Mouse (Mus musculus) 3134 (cell line): ENCODE measurements around the gene Myom1.
A peak's percentile ranks its signal among the peaks of the same experiment; 100 is the strongest.

Experiments
- DNase-seq: peaks from one replicate; pipeline ENCODE4 v3.0.0-alpha.2; 2011; ENCODE audit warnings: low spot score; ENCODE audit not compliant: insufficient read length; ENCODE audit errors: extremely low read depth

The Myom1 gene

GRCm38 (mm10) chr17:71055203-71055894 is 52.9 kb downstream of the Myom1 start:
- DNase-seq = no peak

- DNase-seq = no peak
Measured at GRCm38 (mm10) chr17:71056405-71056804, 54.0 kb downstream of the Myom1 start.

DNA sequence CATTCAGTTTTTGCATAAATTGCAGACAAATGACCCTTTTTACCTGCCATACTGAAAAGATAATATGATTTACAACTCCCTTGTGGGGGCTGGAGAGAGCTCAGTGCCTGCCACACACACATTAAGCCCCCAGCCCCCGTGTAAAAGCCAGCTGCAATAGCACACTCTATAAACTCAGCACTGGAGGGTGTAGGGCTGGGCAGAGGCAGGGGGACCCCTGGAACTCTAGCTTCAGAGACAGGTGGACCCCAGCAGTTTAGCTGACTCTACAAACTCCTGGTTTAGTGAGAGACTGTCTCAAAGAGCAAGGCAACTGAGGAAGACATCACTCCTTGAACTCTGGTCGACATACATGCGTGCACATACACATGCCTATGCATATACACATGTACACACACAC is 55.3 kb downstream of the Myom1 start:
- no peak for DNase-seq

DNA sequence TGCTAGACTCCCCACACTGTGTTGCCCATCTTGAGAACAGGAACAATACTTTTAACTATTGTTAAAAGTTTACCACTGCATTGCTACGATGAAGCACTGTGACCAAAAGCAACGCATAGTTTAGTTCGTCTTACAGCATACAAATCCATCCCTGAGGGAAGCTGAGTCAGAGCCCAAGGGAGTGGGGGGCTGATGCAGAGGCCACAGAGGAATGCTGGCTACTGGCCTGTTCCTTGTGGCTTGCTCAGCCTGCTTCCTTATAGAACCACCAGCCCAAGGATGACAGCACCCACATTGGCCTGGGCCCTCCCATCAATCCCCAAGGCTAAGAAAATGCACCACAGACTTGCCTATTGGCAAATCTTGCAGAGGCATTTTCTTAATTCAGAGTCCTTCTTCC is 56.8 kb downstream of the Myom1 start:
- DNase-seq = peak; percentile 91

- DNase-seq = no peak
Measured at GRCm38 (mm10) chr17:71062049-71062560, 59.7 kb downstream of the Myom1 start.

DNA sequence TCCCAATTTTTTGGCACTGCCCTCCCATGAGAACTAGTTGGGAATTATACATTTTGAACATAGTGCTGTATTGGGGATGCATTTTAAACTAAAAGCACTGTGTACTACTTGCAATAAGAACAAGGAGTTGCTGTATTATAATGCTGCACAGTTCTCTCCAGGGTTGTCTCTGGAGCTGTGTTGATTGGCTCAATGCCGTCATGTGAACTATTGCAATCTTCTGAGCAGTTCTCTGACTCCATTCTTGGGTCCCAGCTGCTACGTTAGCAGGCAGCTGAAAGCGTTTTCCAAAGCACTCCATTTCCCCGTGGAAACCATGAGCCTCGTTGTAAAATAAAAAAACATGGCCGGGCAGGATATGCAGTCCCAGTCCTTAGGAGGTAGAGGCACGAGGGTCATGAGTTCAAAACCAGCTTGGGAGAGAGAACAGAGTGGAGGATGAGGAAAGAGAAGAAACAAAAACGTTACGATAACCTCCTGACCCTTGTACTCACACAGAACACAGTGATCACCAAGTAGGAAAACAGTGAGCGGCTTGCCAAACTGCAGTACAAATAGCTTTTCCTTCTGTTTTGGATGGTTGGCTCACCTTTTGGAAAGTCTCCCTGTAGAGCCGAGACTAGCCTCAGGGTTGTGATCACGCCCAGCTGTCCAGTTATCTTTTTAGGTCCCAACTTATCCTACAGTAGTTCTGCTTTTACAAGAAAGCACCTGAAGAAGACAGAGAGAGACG is 60.6 kb downstream of the Myom1 start:
- no peak for DNase-seq

DNA sequence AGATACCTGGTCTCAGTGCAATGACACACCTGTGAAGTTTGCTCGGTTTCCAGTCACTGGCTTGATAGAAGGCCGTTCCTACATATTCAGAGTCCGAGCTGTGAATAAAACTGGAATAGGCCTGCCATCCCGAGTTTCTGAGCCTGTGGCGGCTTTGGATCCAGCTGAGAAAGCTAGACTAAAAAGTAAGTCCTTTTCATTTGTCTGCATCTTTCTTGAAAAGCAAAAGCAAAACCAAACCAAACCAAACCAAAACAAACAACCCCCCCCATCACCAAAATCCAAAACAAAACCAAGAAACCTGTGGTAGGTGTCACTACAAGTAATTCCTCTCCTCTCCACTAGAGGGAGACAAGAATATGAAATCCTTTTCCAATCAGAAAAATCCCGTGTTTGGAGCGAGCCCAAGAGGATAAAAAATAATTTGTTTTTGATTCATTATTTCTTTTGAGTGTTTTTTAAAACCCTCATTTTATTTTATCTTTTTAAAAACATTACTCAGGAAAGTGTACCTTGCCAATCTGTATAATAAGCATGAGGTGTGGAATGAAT is 62.1 kb downstream of the Myom1 start:
- DNase-seq = no peak

GRCm38 (mm10) chr17:71065127-71065526 is 62.7 kb downstream of the Myom1 start:
- no peak for DNase-seq

DNA sequence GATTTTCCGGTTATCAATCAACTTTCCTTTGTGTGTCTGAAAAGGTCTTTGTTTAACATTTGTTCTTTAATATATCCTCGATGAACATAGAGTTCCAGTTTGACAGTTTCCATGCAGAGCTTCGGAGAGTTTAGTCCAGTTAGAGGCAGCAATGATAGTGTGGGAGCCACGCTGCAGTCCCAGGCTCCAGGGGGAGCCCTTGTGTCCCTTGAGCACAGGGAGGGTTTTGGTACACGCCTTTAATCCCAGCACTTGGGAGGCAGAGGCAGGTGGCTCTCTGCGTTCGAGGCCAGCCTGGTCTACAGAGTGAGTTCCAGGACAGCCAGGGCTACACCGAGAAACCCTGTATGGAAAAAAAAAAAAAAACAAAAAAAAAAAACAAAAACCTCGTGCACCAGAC is 66.7 kb downstream of the Myom1 start:
- no peak for DNase-seq

DNA sequence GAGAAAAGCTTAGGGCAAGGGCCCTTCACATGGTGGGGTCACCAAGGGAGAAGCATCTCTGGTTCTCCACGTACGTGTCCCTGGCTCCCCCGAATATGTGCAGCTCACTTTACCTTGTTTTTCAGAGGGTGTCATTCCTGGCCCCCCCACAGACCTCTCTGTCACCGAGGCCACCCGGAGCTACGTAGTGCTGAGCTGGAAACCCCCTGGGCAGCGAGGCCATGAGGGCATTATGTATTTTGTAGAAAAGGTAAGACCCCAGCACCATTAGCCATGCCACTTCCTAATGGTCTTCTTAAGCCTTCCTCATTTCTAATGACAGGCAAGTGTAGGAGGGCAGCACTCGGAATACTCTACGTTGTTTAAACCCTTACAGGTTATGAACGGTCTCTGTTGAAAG is 69.5 kb downstream of the Myom1 start:
- no peak for DNase-seq

DNA sequence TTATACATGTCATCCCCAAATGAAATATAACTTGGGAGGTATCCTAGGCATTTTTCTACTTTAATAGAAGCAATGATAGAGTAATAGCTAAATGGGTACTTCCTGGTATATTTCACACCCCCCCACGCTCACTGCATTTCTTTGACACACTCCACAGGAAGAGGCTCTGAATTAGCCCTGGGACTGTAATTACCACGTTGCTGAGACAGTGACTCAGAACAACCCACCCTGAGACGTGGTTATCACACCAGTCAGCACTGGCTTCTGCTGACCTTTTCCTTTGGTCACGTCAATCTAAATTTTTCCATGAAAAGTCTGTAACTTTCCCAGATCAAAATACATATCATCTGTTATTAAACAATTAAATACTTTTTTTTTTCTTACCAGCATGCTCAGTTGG is 72.0 kb downstream of the Myom1 start:
- no peak for DNase-seq

DNA sequence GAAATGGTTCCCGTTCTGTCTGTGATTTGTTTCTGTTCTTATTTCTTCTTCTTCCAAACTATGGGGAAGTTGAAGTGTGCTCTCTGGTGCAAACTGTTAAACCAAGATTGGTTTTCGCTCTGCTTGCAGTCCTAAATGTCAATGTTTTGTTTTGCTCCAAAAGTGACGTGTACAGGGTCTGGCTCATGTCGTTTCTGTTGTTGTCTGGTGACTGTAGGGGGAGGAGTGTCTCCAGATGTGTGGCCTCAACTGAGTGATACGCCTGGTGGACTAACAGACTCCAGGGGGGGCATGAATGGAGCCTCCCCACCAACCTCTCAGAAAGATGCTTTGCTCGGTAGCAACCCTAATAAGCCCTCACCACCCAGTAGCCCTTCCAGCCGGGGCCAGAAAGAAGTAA is 79.6 kb downstream of the Myom1 start:
- DNase-seq = no peak

DNA sequence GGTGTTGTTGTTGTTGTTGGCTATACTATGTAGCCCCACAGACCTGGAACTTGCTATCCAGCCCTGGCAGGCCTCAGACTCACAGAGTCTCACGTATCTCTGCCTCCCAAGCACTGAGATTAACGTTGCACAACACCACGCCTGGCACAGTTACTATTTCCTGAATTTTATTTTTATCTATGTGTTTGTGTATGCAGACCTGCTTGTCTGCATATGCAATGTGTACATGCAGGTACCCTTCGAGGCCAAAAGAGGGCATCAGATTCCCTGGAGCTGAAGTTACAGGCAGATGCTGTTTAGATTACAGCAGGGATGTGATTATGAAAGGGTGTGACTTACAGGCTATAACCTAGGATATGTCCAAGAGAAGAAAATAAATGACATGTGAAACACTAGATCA is 84.5 kb downstream of the Myom1 start:
- DNase-seq = no peak

DNA sequence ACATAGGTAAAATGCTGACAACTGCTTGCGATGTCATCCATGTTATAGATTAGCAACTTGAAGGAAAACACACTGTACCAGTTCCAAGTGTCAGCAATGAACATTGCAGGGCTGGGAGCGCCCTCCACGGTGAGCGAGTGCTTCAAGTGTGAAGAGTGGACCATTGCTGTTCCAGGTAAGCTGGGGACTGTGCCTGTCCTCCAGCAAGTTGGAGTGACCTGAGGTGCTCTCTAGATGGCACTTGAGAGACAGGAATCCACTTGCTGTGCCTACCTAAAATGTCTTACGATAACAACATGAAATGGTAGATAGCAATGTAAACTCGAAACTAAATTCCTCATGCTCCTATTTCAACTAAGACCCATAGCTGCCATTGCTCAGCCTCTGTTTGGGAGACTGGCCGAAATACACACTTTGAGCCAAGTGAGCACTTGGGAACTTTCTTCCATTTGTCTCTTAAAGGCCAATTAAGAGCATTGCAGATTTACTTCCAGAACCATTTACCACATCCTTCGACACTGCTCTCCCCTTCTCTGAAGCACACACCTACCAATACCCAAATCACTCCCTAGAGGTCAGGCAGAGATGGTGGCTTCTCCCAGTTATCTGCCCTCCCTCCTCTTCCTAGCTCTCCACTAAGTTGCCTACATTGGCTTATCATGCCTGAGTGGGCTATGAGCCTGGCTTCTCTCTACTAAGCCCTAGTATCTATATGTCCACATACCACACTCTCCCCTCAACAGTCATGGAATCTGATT is 85.1 kb downstream of the Myom1 start:
- no peak for DNase-seq

DNA sequence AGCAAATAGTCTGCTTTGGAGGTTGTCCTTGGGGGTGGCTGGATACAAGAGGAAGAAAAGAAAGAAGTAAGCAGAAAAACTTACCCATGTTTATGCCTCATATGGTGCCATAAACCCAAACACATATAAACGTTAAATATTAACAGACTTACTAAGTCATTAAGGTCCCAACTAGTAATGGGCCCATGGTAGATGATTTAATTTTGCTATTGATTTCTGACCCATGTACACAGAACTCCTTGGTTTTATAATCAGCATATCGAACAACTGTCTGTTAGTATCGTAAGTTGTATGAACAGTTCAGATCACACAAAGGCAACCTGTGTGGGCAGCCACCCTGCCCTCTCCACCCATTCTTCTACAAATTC is 85.7 kb downstream of the Myom1 start:
- no peak for DNase-seq

DNA sequence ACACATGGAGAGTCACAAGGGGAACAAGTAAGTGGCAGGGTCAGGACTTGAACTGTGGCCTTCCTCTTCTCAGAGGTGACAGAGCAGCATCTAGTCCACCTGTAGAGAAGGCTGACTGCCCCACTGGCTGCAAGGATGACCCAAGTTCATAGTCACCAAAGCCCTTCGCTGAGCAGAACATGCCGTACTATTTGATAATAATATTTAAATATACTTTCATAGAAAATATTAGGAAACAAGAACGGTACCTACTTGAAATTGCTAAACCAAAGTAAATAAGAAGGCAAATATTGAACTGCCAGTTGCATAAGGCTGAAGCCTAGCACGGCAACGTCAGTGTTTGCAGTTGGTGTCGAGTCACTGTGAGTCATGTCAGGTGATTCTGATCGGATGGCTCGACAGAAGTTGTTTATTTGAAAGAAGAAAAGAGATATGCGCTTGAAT is 86.6 kb downstream of the Myom1 start:
- peak; percentile 16 for DNase-seq

DNA sequence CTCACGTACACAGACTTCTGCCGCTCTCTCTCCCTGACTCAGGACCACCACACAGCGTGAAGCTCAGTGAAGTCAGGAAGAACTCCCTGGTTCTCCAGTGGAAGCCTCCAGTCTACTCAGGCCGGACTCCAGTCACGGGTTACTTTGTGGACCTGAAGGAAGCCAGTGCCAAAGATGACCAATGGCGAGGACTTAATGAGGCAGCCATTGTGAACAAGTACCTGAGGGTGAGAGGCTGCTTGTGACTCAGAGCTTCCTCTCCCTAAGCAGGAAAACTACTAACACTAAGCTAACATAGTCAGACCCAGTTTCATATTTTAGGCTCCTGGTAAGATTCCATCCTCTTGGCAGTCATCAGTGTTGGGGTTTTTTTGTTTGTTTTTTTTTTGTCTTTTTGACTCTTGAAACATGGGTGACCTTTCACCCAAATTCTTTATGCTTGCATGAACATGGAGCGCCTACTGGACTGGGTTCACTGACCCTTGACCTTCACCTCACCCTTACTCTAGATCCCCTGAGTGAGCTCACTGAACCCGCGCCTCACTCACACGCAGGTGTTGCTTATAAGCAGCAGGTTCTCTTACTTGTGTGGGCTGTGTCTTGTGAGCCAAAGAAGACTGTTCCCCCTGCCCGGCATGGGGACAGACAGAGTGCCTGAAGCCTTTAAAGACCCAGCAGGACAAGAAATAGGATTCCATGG is 87.5 kb downstream of the Myom1 start:
- peak; percentile 22 for DNase-seq

DNA sequence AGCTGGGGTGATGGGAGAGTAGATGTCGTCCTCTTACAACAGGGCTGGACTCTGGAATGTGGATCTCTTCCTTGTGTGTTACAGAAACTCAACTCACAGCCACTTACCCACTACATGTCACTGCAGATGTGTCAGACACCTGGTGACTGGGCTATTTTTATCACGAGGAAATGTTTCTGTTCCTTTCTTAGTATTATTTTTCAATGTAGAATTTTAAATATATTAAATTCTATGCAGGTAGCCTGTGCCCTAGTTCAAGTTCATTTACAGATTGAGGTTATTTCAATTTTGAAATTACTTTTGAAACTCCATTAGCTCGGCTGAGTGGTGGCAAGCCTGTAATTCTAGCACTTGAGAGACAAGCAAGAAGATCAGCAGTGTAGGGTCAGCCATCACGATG is 88.6 kb downstream of the Myom1 start:
- no peak for DNase-seq

DNA sequence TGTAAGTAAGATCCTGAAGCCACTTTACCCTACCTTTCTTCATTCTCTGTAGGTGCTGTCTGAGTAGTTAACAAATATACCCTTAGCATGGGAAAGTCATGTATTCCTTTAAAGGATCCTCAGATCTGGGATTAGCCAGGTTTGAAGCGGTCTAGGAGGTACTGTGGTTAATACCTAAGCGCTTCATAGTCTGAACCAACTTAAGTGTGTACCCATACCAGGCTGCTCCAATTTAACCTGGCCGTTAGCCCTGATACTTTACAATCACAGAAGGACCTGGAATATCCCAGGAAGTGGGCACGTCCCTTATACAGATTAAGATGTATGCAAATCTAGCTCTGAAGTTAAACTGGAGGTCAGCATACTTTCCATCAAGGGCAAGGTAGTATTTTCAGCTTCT is 89.9 kb downstream of the Myom1 start:
- no peak for DNase-seq

DNA sequence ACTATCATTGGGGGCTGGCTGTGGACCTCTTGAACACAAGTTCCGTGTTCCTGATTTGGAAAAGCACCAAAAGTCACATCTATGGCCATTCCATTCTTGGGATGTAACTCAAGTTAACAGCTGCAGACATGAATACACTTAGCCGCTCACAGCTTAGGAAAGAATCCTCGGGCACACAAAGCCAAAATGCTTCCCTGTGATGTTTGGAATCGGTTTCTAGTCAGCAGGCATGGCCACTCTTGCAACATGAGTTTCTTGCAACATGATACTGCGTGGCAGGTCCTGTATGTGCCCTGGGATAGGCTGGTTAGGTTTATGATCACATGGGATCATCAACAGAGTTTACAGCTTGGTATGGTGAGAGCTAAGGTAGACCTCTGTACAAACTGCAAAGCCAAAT is 91.4 kb downstream of the Myom1 start:
- no peak for DNase-seq

DNA sequence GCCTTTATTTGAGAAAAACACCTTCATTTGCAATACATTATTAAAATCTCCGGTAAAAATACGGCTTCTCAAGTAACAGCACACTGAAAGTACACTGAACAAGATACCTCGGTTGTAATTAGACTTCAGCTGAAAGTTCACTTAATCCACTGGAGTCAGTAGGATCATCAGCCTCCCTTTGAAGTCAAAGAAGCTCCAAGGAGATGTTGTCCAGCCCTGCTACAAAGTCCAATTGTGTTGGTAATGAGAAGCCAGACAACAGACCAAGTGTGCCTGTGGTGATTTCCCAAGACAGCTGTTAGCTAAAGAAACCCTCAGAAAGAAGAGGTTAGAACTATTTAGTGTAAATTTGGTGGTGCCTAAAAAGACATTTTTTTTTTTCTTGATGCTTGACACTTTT is 92.0 kb downstream of the Myom1 start:
- no peak for DNase-seq
